7 mouse cellular contexts compared by ENCODE assay signal in genomic region chr10:91181461-91182288, GRCm38 (mm10). TPM values are rescaled to one million over a fixed set of nuclear protein-coding genes. Genes with fewer than 3 reads are reported as not detected.
DNase-seq lines count a peak whose midpoint lies in the region; ATAC-seq lines count a peak whose summit lies in the region.

No protein-coding gene starts in this region.

- peak overlapping the region; percentile 38 for H3K9ac ChIP-seq in embryonic facial prominence, embryonic 11.5 days (replicated peaks; ENCODE audit: low read length)
- peak overlapping the region; percentile 72 for H3K9ac ChIP-seq in limb, embryonic 11.5 days (ENCODE audit: low read length)
- peak overlapping the region; percentile 69 for H3K9ac ChIP-seq in midbrain, embryonic 14.5 days (replicated peaks; ENCODE audit: low read length)

- DNase-seq in adrenal gland, postnatal 14 days: peak; percentile 100
- peak; percentile 99 for DNase-seq in embryonic facial prominence, embryonic 11.5 days (ENCODE audit: low spot score)
- peak; percentile 100 for DNase-seq in heart, adult 11 months
- DNase-seq in kidney, adult 18-20 months: peak; percentile 99
- peak; percentile 100 for DNase-seq in limb, embryonic 11.5 days (ENCODE audit: low spot score)
- peak; percentile 100 for DNase-seq in midbrain, embryonic 14.5 days
- peak; percentile 98 to 99 for DNase-seq in spleen, adult 18-20 months

- no peaks in the 10 kb centered on the region for H3K9me3 ChIP-seq in embryonic facial prominence, embryonic 11.5 days (replicated peaks; ENCODE audit: control insufficient read depth, low read length)
- H3K9me3 ChIP-seq in limb, embryonic 11.5 days (ENCODE audit: control insufficient read depth, low read length): no peaks in the 10 kb centered on the region
- H3K9me3 ChIP-seq in midbrain, embryonic 14.5 days (ENCODE audit: control insufficient read depth, low read length): no peaks in the 10 kb centered on the region

- WGBS in embryonic facial prominence, embryonic 11.5 days: under 1% methylated on average over 69 of the region's 69 CpGs
- under 1% methylated on average over 69 of the region's 69 CpGs for WGBS in limb, embryonic 11.5 days
- under 1% methylated on average over 69 of the region's 69 CpGs for WGBS in midbrain, embryonic 14.5 days

- peak overlapping the region; percentile 44 for H3K4me2 ChIP-seq in embryonic facial prominence, embryonic 11.5 days (ENCODE audit: low read depth, low read length)
- peak overlapping the region; percentile 36 for H3K4me2 ChIP-seq in limb, embryonic 11.5 days (ENCODE audit: low read depth, severe bottlenecking)
- peak overlapping the region; percentile 51 for H3K4me2 ChIP-seq in midbrain, embryonic 14.5 days (ENCODE audit: low read length)

- no peaks in the 10 kb centered on the region for H3K27me3 ChIP-seq in embryonic facial prominence, embryonic 11.5 days (ENCODE audit: control insufficient read depth, insufficient read depth, low read length)
- no peaks in the 10 kb centered on the region for H3K27me3 ChIP-seq in limb, embryonic 11.5 days (ENCODE audit: control insufficient read depth, insufficient read depth, low read length)
- no peaks in the 10 kb centered on the region for H3K27me3 ChIP-seq in midbrain, embryonic 14.5 days (ENCODE audit: control insufficient read depth, insufficient read depth, low read length)

- ATAC-seq in embryonic facial prominence, embryonic 11.5 days (replicated peaks; ENCODE audit: insufficient number of reproducible peaks, low FRiP score, low TSS enrichment, low read depth): peak; percentile 91
- ATAC-seq in limb, embryonic 11.5 days (ENCODE audit: insufficient number of reproducible peaks, low FRiP score, low TSS enrichment, low read depth): peak; percentile 91
- ATAC-seq in midbrain, embryonic 14.5 days (ENCODE audit: low FRiP score, low TSS enrichment): peak; percentile 94

- H3K4me3 ChIP-seq in embryonic facial prominence, embryonic 11.5 days (ENCODE audit: low read depth, low read length): peak overlapping the region; percentile 35
- peak overlapping the region; percentile 36 for H3K4me3 ChIP-seq in limb, embryonic 11.5 days (ENCODE audit: low read depth, low read length)
- peak overlapping the region; percentile 56 for H3K4me3 ChIP-seq in midbrain, embryonic 14.5 days (replicated peaks; ENCODE audit: low read depth, low read length)

- no peaks in the 10 kb centered on the region for H3K4me1 ChIP-seq in embryonic facial prominence, embryonic 11.5 days (ENCODE audit: control insufficient read depth, insufficient read depth, low read length)
- H3K4me1 ChIP-seq in limb, embryonic 11.5 days (ENCODE audit: control insufficient read depth, insufficient read depth, low read length): no peaks in the 10 kb centered on the region; the same call in 1 of the 2 replicates
- H3K4me1 ChIP-seq in midbrain, embryonic 14.5 days (ENCODE audit: control insufficient read depth, insufficient read depth, low read length): peaks cover 6% of the 10 kb centered on the region

- H3K27ac ChIP-seq in embryonic facial prominence, embryonic 11.5 days (replicated peaks; ENCODE audit: low read depth, low read length): peak overlapping the region; percentile 96
- peak overlapping the region; percentile 98 for H3K27ac ChIP-seq in limb, embryonic 11.5 days (replicated peaks; ENCODE audit: low read depth, low read length)
- peak overlapping the region; percentile 99 for H3K27ac ChIP-seq in midbrain, embryonic 14.5 days (replicated peaks; ENCODE audit: low read depth, low read length)

- H3K36me3 ChIP-seq in embryonic facial prominence, embryonic 11.5 days (replicated peaks; ENCODE audit: control insufficient read depth, insufficient read depth, low read depth, low read length): no peaks in the 10 kb centered on the region
- no peaks in the 10 kb centered on the region for H3K36me3 ChIP-seq in limb, embryonic 11.5 days (ENCODE audit: control insufficient read depth, insufficient read depth, low read length)
- H3K36me3 ChIP-seq in midbrain, embryonic 14.5 days (ENCODE audit: control insufficient read depth, insufficient read depth, low read length): no peaks in the 10 kb centered on the region

RNA-seq across cellular contexts. Expression of gene Tmpo, which starts 0.6 kb away (rescaled TPM):
- total RNA-seq in adrenal gland, postnatal 14 days (2021): 117 and 128 TPM in 2 replicates
- polyA plus RNA-seq in embryonic facial prominence, embryonic 11.5 days (2014; fragmentation: Nextera tagmentation; extraction: Ambion mirVana): 343 and 401 TPM in 2 replicates
- polyA plus RNA-seq in limb, embryonic 11.5 days (2014; fragmentation: Nextera tagmentation; extraction: Ambion mirVana): 359 and 371 TPM in 2 replicates
- 127 and 162 TPM in 2 replicates for polyA plus RNA-seq in midbrain, embryonic 14.5 days (2014; fragmentation: Nextera tagmentation; extraction: Ambion mirVana)

RNA-seq across cellular contexts. Expression of gene Slc25a3, which starts 57.8 kb away (rescaled TPM):
- 859 and 881 TPM in 2 replicates for total RNA-seq in adrenal gland, postnatal 14 days (2021)
- polyA plus RNA-seq in embryonic facial prominence, embryonic 11.5 days (2014; fragmentation: Nextera tagmentation; extraction: Ambion mirVana): 421 and 443 TPM in 2 replicates
- polyA plus RNA-seq in limb, embryonic 11.5 days (2014; fragmentation: Nextera tagmentation; extraction: Ambion mirVana): 450 and 461 TPM in 2 replicates
- polyA plus RNA-seq in midbrain, embryonic 14.5 days (2014; fragmentation: Nextera tagmentation; extraction: Ambion mirVana): 565 and 569 TPM in 2 replicates

Comparison
In these comparisons a context has a peak if more than half of its experiments do, and no peak if none do; other contexts are left out.
1. Peak in every context shown above with its lines: DNase-seq, ATAC-seq, H3K4me3 ChIP-seq and H3K27ac ChIP-seq.